8 mouse cellular contexts compared by ENCODE assay signal in the genomic region with DNA sequence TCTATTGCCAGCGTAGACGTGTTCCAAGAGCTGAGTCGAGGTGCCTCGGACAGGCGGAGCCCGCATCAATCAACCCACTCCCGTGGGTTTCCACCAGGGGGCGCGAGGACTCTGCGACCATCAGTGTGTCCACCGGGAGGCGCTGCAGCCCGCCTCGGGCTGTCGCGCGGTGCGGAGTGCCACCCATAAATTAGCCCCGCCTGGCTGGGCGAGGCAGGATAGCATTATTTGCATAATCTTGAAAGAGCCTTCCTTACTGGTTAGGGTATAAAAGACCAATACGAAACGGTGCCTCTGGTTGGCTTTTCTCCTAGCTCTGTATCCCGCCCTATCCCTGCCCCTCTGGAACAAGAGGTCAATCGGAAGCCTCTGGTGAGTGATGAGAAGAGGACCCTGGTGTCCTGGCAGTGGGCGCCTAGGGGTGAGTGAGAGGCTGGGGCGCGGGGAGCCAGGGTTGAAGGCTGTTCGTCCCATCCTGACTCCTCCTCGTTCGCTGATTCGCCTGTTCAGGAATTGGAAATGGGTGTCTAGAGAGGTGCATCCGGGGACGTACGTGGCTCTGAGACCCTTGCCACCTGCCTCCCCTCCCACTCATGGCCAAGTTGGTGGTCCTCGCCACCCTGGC. TPM values are rescaled to one million over a fixed set of nuclear protein-coding genes. Genes with fewer than 3 reads are reported as not detected.
DNase-seq lines count a peak whose midpoint lies in the region; ATAC-seq and TF ChIP-seq lines count a peak whose summit lies in the region.

No protein-coding gene starts in this region.

- TF ChIP-seq CTCF in cortical plate, adult 2 months (IDR thresholded peaks at IDR 0.05; ENCODE audit: extremely low read depth, insufficient read depth, low read length), result peak; percentile 100

- no peaks in the 10 kb centered on the region for H3K4me1 ChIP-seq in cortical plate, adult 2 months (ENCODE audit: control insufficient read depth, insufficient read depth, low read length)

- peak; percentile 96 to 97 for DNase-seq in gastrocnemius, adult 8-10 months (ENCODE audit: low spot score in 2 of 2)
- DNase-seq in induced T-regulatory cell, adult 2 months (ENCODE audit: low read depth), result peak; percentile 98
- peak; percentile 94 to 96 for DNase-seq in left cerebral cortex, postnatal 10 days (ENCODE audit: extremely low spot score in 1 of 2, low spot score in 2 of 2)
- DNase-seq in right cerebral cortex, postnatal 25 days, result peak; percentile 97
- DNase-seq in urinary bladder, postnatal 4 days (ENCODE audit: low spot score in 2 of 2), result peak; percentile 98

- peak; percentile 98 for ATAC-seq in activated CD4-positive, CD25-positive, alpha-beta regulatory T cell, adult 4 months
- ATAC-seq in megakaryocyte-erythroid progenitor cell, adult 5-6 weeks (replicated peaks; ENCODE audit: low FRiP score, low TSS enrichment, poor library complexity, severe bottlenecking), result peak; percentile 88

- intact Hi-C loops in left cerebral cortex, postnatal 10 days (cut with DNase I), result loop anchor here (2.0 to 5.0 kb wide), 2 partner anchors 54 to 224 kb away; no protein-coding TSS in a partner anchor

- peak overlapping the region; percentile 75 for H3K4me3 ChIP-seq in cortical plate, adult 2 months (ENCODE audit: insufficient read depth, low read length)

- H3K27ac ChIP-seq in cortical plate, adult 2 months (ENCODE audit: insufficient read depth, low read length), result no peak overlapping the region

- peak; percentile 30; the same call in 1 of the 2 replicates for TF ChIP-seq POLR2A in cortical plate, adult 2 months (IDR thresholded peaks at IDR 0.05; ENCODE audit: extremely low read depth, insufficient read depth, low read length)

RNA-seq across cellular contexts. Expression of a gene that starts 1.4 kb away (rescaled TPM):
- polyA plus RNA-seq in activated CD4-positive, CD25-positive, alpha-beta regulatory T cell, adult 4 months (2017; shearing (Covaris generic)), result 10 to 100 TPM; 18.4 to 24.0 TPM
- polyA plus RNA-seq in cortical plate, adult 2 months (2012; rRNA removed), result 40.7 and 46.3 TPM in 2 replicates
- 10 to 100 TPM; 25.6 to 46.5 (median 41.0) TPM for total RNA-seq in gastrocnemius, adult 8-10 months (2022)
- 10 to 100 TPM; 70.0 to 80.0 TPM for total RNA-seq in left cerebral cortex, postnatal 10 days (2021)
- total RNA-seq in megakaryocyte-erythroid progenitor cell, adult 5-6 weeks (2014; fragmentation: Nextera tagmentation), result 6.8 and 15.5 TPM in 2 replicates
- 10.8 and 11.4 TPM in 2 replicates for total RNA-seq in megakaryocyte-erythroid progenitor cell, adult 5-6 weeks (2017)

RNA-seq across cellular contexts. Expression of a gene that starts 1.4 kb away (rescaled TPM):
- under 1 TPM in 1 of 2 experiments, not detected in 1; 0.20 TPM for polyA plus RNA-seq in activated CD4-positive, CD25-positive, alpha-beta regulatory T cell, adult 4 months (2017; shearing (Covaris generic))
- polyA plus RNA-seq in cortical plate, adult 2 months (2012; rRNA removed), result 17.1 and 21.1 TPM in 2 replicates
- total RNA-seq in gastrocnemius, adult 8-10 months (2022), result 1 to 10 TPM; 5.0 to 5.9 (median 5.5) TPM
- 10 to 100 TPM; 15.1 to 16.4 TPM for total RNA-seq in left cerebral cortex, postnatal 10 days (2021)
- total RNA-seq in megakaryocyte-erythroid progenitor cell, adult 5-6 weeks (2014; fragmentation: Nextera tagmentation), result not detected in 2 replicates
- not detected in 2 replicates for total RNA-seq in megakaryocyte-erythroid progenitor cell, adult 5-6 weeks (2017)

RNA-seq across cellular contexts. Expression of a gene that starts 13.2 kb away (rescaled TPM):
- 1 to 10 TPM; 3.4 TPM for polyA plus RNA-seq in activated CD4-positive, CD25-positive, alpha-beta regulatory T cell, adult 4 months (2017; shearing (Covaris generic))
- 22.6 and 22.9 TPM in 2 replicates for polyA plus RNA-seq in cortical plate, adult 2 months (2012; rRNA removed)
- total RNA-seq in gastrocnemius, adult 8-10 months (2022), result 10 to 100 TPM; 15.1 to 25.6 (median 18.7) TPM
- 10 to 100 TPM; 31.8 to 33.9 TPM for total RNA-seq in left cerebral cortex, postnatal 10 days (2021)
- total RNA-seq in megakaryocyte-erythroid progenitor cell, adult 5-6 weeks (2014; fragmentation: Nextera tagmentation), result 10.5 and 15.5 TPM in 2 replicates
- 22.8 and 32.0 TPM in 2 replicates for total RNA-seq in megakaryocyte-erythroid progenitor cell, adult 5-6 weeks (2017)

RNA-seq across cellular contexts. Expression of a gene that starts 29.4 kb away (rescaled TPM):
- 1 to 10 TPM; 2.2 to 3.6 TPM for polyA plus RNA-seq in activated CD4-positive, CD25-positive, alpha-beta regulatory T cell, adult 4 months (2017; shearing (Covaris generic))
- 10.7 and 11.9 TPM in 2 replicates for polyA plus RNA-seq in cortical plate, adult 2 months (2012; rRNA removed)
- total RNA-seq in gastrocnemius, adult 8-10 months (2022), result 1 to 10 TPM; 1.7 to 4.0 (median 2.8) TPM
- total RNA-seq in left cerebral cortex, postnatal 10 days (2021), result 10 to 100 TPM; 20.1 to 20.7 TPM
- 4.1 and 12.1 TPM in 2 replicates for total RNA-seq in megakaryocyte-erythroid progenitor cell, adult 5-6 weeks (2014; fragmentation: Nextera tagmentation)
- 1.6 and 7.8 TPM in 2 replicates for total RNA-seq in megakaryocyte-erythroid progenitor cell, adult 5-6 weeks (2017)

Comparison
In these comparisons a context has a peak if more than half of its experiments do, and no peak if none do; other contexts are left out.
1. RNA of a gene that starts 1.4 kb away (total RNA-seq): 15.1 to 16.4 TPM in left cerebral cortex, postnatal 10 days and 5.0 to 5.9 TPM in gastrocnemius, adult 8-10 months; not detected in megakaryocyte-erythroid progenitor cell, adult 5-6 weeks; every median in the first group is over 4 times any median in the second.
2. Peak in every context shown above with its lines, with median percentiles within 50 percentile points of each other: DNase-seq.